Mouse (Mus musculus) leukemia stem cell, adult 10-12 weeks (primary cell): ENCODE measurements around the gene Lrrc74a. TPM values are rescaled to one million over a fixed set of nuclear protein-coding genes. Genes with fewer than 3 reads are reported as not detected.

Source experiments
- polyA plus RNA-seq: library from polyadenylated mRNA; stranded (reverse); fragments of >175 nt; gene quantifications from 2 replicates; pipeline ENCODE4 v1.2.3, GENCODE M21; 2012; ENCODE audit warnings: low replicate concordance

Lrrc74a gene
- not detected in 2 replicates for polyA plus RNA-seq

DNA sequence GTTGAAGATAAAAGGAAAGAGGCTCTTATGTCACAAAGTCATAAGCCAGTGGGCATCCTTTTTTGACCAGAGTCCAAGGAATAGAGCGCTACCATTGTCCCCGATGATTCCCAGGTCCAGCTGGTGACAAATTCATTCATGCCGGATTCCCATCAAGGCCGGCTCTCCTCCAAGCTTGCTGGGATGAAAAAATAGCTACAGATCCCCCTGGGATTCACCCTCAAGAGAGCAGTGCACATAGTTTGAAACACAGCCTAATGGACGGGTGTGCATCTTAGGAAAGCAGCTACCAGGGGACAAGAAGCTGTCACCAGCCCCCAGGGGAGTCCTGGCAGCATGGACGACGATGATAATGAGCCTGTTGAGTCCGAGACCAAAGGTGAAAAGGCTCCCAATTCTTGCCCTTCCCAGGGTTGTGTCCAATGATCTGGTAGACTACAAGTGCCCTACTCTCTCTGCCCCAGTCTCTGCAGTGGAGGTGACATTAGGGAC is at the start of gene Lrrc74a:
Gene Lrrc74a, plus strand, starts transcription at position 51 of the 492 bp plus-strand sequence.

GRCm38 (mm10) chr12:86726120-86726640 is 8.0 kb upstream of the Lrrc74a start, which contains the start of gene Angel1:
TSS of gene Angel1 (minus strand) at chr12:86726460.

Other genes with a start within 250 kb of the Lrrc74a start
- 1.2 and 1.4 TPM in 2 replicates for gene Vash1, start 55.7 kb upstream of the Lrrc74a start, polyA plus RNA-seq
- gene Angel1, start 7.9 kb upstream of the Lrrc74a start, polyA plus RNA-seq, result 0.29 and 1.9 TPM in 2 replicates
- gene Irf2bpl, start 150.4 kb downstream of the Lrrc74a start, polyA plus RNA-seq, result 18.9 and 29.8 TPM in 2 replicates
- gene Cipc, start 212.7 kb downstream of the Lrrc74a start, polyA plus RNA-seq, result 19.1 and 34.1 TPM in 2 replicates